Mouse (Mus musculus) spleen, adult 2 months (tissue): ENCODE results near the gene Acin1.

Experiments
- CTCF ChIP-seq: fragments of 200-500 bp; IDR thresholded peaks from 2 replicates; pipeline ENCODE4 v1.5.1; 2011; ENCODE audit warnings: mild to moderate bottlenecking, inconsistent platforms; ENCODE audit not compliant: insufficient read depth, insufficient read length, insufficient replicate concordance; ENCODE audit errors: extremely low read depth
- POLR2A ChIP-seq: fragments of 200-500 bp; IDR thresholded peaks from 2 replicates; pipeline ENCODE4 v1.6.1; 2011; ENCODE audit warnings: low read depth, low read length, inconsistent platforms

- TF ChIP-seq CTCF: no peak
- TF ChIP-seq POLR2A: no peak
Observed at GRCm38 (mm10) chr14:54674317-54674716, 12.4 kb downstream of the Acin1 start.
